Mouse (Mus musculus): Measurements from ENCODE around the gene Gimap4. TPM values are rescaled to one million over a fixed set of nuclear protein-coding genes. Genes with fewer than 3 reads are reported as not detected.

The Gimap4 gene
- total RNA-seq, 1 experiment = 0.67 TPM

GRCm38 (mm10) chr6:48700251-48701075, 16.1 kb downstream of the Gimap4 start:
- no peak overlapping the region for H3K4me3 ChIP-seq (ENCODE audit: insufficient read depth in 1 of 2, low read depth in 1 of 2, low read length in 2 of 2, poor library complexity in 1 of 2, severe bottlenecking in 1 of 2)
- H3K27ac ChIP-seq (ENCODE audit: insufficient read depth, low read depth, low read length, poor library complexity, severe bottlenecking) = no peak overlapping the region
- no peak overlapping the region for H3K9ac ChIP-seq (ENCODE audit: insufficient read depth, low read depth, low read length, poor library complexity, severe bottlenecking)
- no peak for TF ChIP-seq HCFC1 (IDR thresholded peaks at IDR 0.05; ENCODE audit: borderline replicate concordance, insufficient read depth, low read length)
- TF ChIP-seq CHD2 (IDR thresholded peaks at IDR 0.05; ENCODE audit: low read depth, low read length) = no peak
- no peak for TF ChIP-seq MAFK (IDR thresholded peaks at IDR 0.05; ENCODE audit: insufficient read depth, low read depth, low read length)
- no peak for TF ChIP-seq ZC3H11A (IDR thresholded peaks at IDR 0.05; ENCODE audit: borderline replicate concordance, low read depth, low read length)
- TF ChIP-seq ZNF384 (IDR thresholded peaks at IDR 0.05; ENCODE audit: low read depth, low read length) = no peak
- H3K9me3 ChIP-seq (ENCODE audit: control insufficient read depth, insufficient read depth, low read depth, low read length) = no peaks in the 10 kb centered on the region
- in situ Hi-C loops (cut with MboI; ENCODE audit: low sequenced_read_pairs in 2 of 2, unreplicated experiment in 2 of 2) = no loop called here
- no peaks in the 10 kb centered on the region for H3K36me3 ChIP-seq (ENCODE audit: control insufficient read depth, insufficient read depth, low read length, poor library complexity, severe bottlenecking)
- DNase-seq (ENCODE audit: low read depth, low spot score) = no peak
- H3K4me1 ChIP-seq (ENCODE audit: control insufficient read depth in 2 of 2, insufficient read depth in 2 of 2, low read length in 2 of 2, poor library complexity in 1 of 2) = no peaks in the 10 kb centered on the region

- no peak for TF ChIP-seq MAFK (IDR thresholded peaks at IDR 0.05; ENCODE audit: insufficient read depth, low read depth, low read length)
- Histone ChIP-seq H3K36me3 (ENCODE audit: control insufficient read depth, insufficient read depth, low read length, poor library complexity, severe bottlenecking) (no peaks in the 10 kb centered on the region), H3K4me1 (ENCODE audit: control insufficient read depth in 2 of 2, insufficient read depth in 2 of 2, low read length in 2 of 2, poor library complexity in 1 of 2) (no peaks in the 10 kb centered on the region), H3K4me3 (ENCODE audit: insufficient read depth in 1 of 2, low read depth in 1 of 2, low read length in 2 of 2, poor library complexity in 1 of 2, severe bottlenecking in 1 of 2) (no peak overlapping the region), H3K9me3 (ENCODE audit: control insufficient read depth, insufficient read depth, low read depth, low read length) (no peaks in the 10 kb centered on the region), H3K9ac (ENCODE audit: insufficient read depth, low read depth, low read length, poor library complexity, severe bottlenecking) (no peak overlapping the region), H3K27ac (ENCODE audit: insufficient read depth, low read depth, low read length, poor library complexity, severe bottlenecking) (no peak overlapping the region)
- in situ Hi-C loops (cut with MboI; ENCODE audit: low sequenced_read_pairs in 2 of 2, unreplicated experiment in 2 of 2) = no loop called here
- DNase-seq (ENCODE audit: low read depth, low spot score) = no peak
Measured at GRCm38 (mm10) chr6:48702146-48702545, 17.8 kb downstream of the Gimap4 start.

- Histone ChIP-seq H3K4me3 (ENCODE audit: insufficient read depth in 1 of 2, low read depth in 1 of 2, low read length in 2 of 2, poor library complexity in 1 of 2, severe bottlenecking in 1 of 2) (no peak overlapping the region), H3K4me1 (ENCODE audit: control insufficient read depth in 2 of 2, insufficient read depth in 2 of 2, low read length in 2 of 2, poor library complexity in 1 of 2) (no peaks in the 10 kb centered on the region), H3K27ac (ENCODE audit: insufficient read depth, low read depth, low read length, poor library complexity, severe bottlenecking) (no peak overlapping the region), H3K36me3 (ENCODE audit: control insufficient read depth, insufficient read depth, low read length, poor library complexity, severe bottlenecking) (no peaks in the 10 kb centered on the region), H3K9ac (ENCODE audit: insufficient read depth, low read depth, low read length, poor library complexity, severe bottlenecking) (no peak overlapping the region), H3K9me3 (ENCODE audit: control insufficient read depth, insufficient read depth, low read depth, low read length) (no peaks in the 10 kb centered on the region)
- no peak for TF ChIP-seq HCFC1 (IDR thresholded peaks at IDR 0.05; ENCODE audit: borderline replicate concordance, insufficient read depth, low read length)
- TF ChIP-seq MAFK (IDR thresholded peaks at IDR 0.05; ENCODE audit: insufficient read depth, low read depth, low read length) = no peak
- TF ChIP-seq CHD2 (IDR thresholded peaks at IDR 0.05; ENCODE audit: low read depth, low read length) = no peak
- TF ChIP-seq ZNF384 (IDR thresholded peaks at IDR 0.05; ENCODE audit: low read depth, low read length) = no peak
- no peak for TF ChIP-seq ZC3H11A (IDR thresholded peaks at IDR 0.05; ENCODE audit: borderline replicate concordance, low read depth, low read length)
- DNase-seq (ENCODE audit: low read depth, low spot score) = no peak
- in situ Hi-C loops (cut with MboI; ENCODE audit: low sequenced_read_pairs in 2 of 2, unreplicated experiment in 2 of 2) = no loop called here
Measured at GRCm38 (mm10) chr6:48702601-48703000, 18.3 kb downstream of the Gimap4 start.

GRCm38 (mm10) chr6:48704146-48704545, 19.8 kb downstream of the Gimap4 start:
- in situ Hi-C loops (cut with MboI; ENCODE audit: low sequenced_read_pairs in 2 of 2, unreplicated experiment in 2 of 2) = no loop called here
- H3K36me3 ChIP-seq (ENCODE audit: control insufficient read depth, insufficient read depth, low read length, poor library complexity, severe bottlenecking) = no peaks in the 10 kb centered on the region
- no peak overlapping the region for H3K4me3 ChIP-seq (ENCODE audit: insufficient read depth in 1 of 2, low read depth in 1 of 2, low read length in 2 of 2, poor library complexity in 1 of 2, severe bottlenecking in 1 of 2)
- no peak for TF ChIP-seq ZC3H11A (IDR thresholded peaks at IDR 0.05; ENCODE audit: borderline replicate concordance, low read depth, low read length)
- TF ChIP-seq MAFK (IDR thresholded peaks at IDR 0.05; ENCODE audit: insufficient read depth, low read depth, low read length) = no peak
- no peak for TF ChIP-seq ZNF384 (IDR thresholded peaks at IDR 0.05; ENCODE audit: low read depth, low read length)
- no peak for TF ChIP-seq CHD2 (IDR thresholded peaks at IDR 0.05; ENCODE audit: low read depth, low read length)
- TF ChIP-seq HCFC1 (IDR thresholded peaks at IDR 0.05; ENCODE audit: borderline replicate concordance, insufficient read depth, low read length) = no peak
- H3K4me1 ChIP-seq (ENCODE audit: control insufficient read depth in 2 of 2, insufficient read depth in 2 of 2, low read length in 2 of 2, poor library complexity in 1 of 2) = no peaks in the 10 kb centered on the region
- no peaks in the 10 kb centered on the region for H3K9me3 ChIP-seq (ENCODE audit: control insufficient read depth, insufficient read depth, low read depth, low read length)
- DNase-seq (ENCODE audit: low read depth, low spot score) = no peak
- no peak overlapping the region for H3K27ac ChIP-seq (ENCODE audit: insufficient read depth, low read depth, low read length, poor library complexity, severe bottlenecking)
- H3K9ac ChIP-seq (ENCODE audit: insufficient read depth, low read depth, low read length, poor library complexity, severe bottlenecking) = no peak overlapping the region

- Histone ChIP-seq H3K4me1 (ENCODE audit: control insufficient read depth in 2 of 2, insufficient read depth in 2 of 2, low read length in 2 of 2, poor library complexity in 1 of 2) (no peaks in the 10 kb centered on the region), H3K9me3 (ENCODE audit: control insufficient read depth, insufficient read depth, low read depth, low read length) (no peaks in the 10 kb centered on the region), H3K9ac (ENCODE audit: insufficient read depth, low read depth, low read length, poor library complexity, severe bottlenecking) (no peak overlapping the region), H3K27ac (ENCODE audit: insufficient read depth, low read depth, low read length, poor library complexity, severe bottlenecking) (no peak overlapping the region), H3K36me3 (ENCODE audit: control insufficient read depth, insufficient read depth, low read length, poor library complexity, severe bottlenecking) (no peaks in the 10 kb centered on the region), H3K4me3 (ENCODE audit: insufficient read depth in 1 of 2, low read depth in 1 of 2, low read length in 2 of 2, poor library complexity in 1 of 2, severe bottlenecking in 1 of 2) (no peak overlapping the region)
- in situ Hi-C loops (cut with MboI; ENCODE audit: low sequenced_read_pairs in 2 of 2, unreplicated experiment in 2 of 2) = no loop called here
- TF ChIP-seq MAFK (IDR thresholded peaks at IDR 0.05; ENCODE audit: insufficient read depth, low read depth, low read length) (no peak), ZC3H11A (IDR thresholded peaks at IDR 0.05; ENCODE audit: borderline replicate concordance, low read depth, low read length) (no peak), HCFC1 (IDR thresholded peaks at IDR 0.05; ENCODE audit: borderline replicate concordance, insufficient read depth, low read length) (no peak), CHD2 (IDR thresholded peaks at IDR 0.05; ENCODE audit: low read depth, low read length) (no peak), ZNF384 (IDR thresholded peaks at IDR 0.05; ENCODE audit: low read depth, low read length) (no peak)
- no peak for DNase-seq (ENCODE audit: low read depth, low spot score)
Measured at GRCm38 (mm10) chr6:48706130-48706529, 21.8 kb downstream of the Gimap4 start.

Measured in ES-E14 (cell line).